Mouse (Mus musculus) small intestine, adult 2 months (tissue): ENCODE measurements around the gene Parg.

Experiments
- CTCF ChIP-seq: fragments of 200-500 bp; IDR thresholded peaks from 2 replicates; pipeline ENCODE4 v1.5.1; 2012; ENCODE audit warnings: low read depth, mild to moderate bottlenecking, control low read depth, inconsistent platforms, low read length, moderate library complexity, mixed read lengths; ENCODE audit not compliant: insufficient replicate concordance, insufficient read length; ENCODE audit errors: extremely low read depth
- POLR2A ChIP-seq: fragments of 200-500 bp; IDR thresholded peaks from 2 replicates; pipeline ENCODE4 v1.6.1; 2012; ENCODE audit warnings: low read depth, mild to moderate bottlenecking, control low read depth, inconsistent platforms, low read length, moderate library complexity

GRCm38 (mm10) chr14:32249616-32250015, 47.9 kb downstream of the Parg start:
- no peak for TF ChIP-seq CTCF
- no peak for TF ChIP-seq POLR2A
